ENCODE assay signal across 1 mouse cellular context in genomic region chr12:40108143-40108542, GRCm38 (mm10).
A peak's percentile ranks its signal among the peaks of the same experiment; 100 is the strongest.
TF ChIP-seq lines count a peak whose summit lies in the region.

No protein-coding gene starts in this region.

TF ChIP-seq in MEL, 35 proteins besides CTCF, POLR2A, EP300 and RAD21 (continued from another document):
- TF ChIP-seq MYC (IDR thresholded peaks at IDR 0.05; ENCODE audit: low read depth, low read length) = peak; percentile 71
